Mouse (Mus musculus) embryonic facial prominence, embryonic 12.5 days (tissue): Measurements from ENCODE around the gene Arhgef3. TPM values are rescaled to one million over a fixed set of nuclear protein-coding genes. Genes with fewer than 3 reads are reported as not detected.

Experiments used
- ATAC-seq: fragments of 200-750 bp; cut with Nextera tagmentation; 2 replicates; pipeline ENCODE4 v1.8.0; 2017; ENCODE audit not compliant: insufficient number of reproducible peaks, insufficient read depth, low FRiP score, low TSS enrichment
- H3K27ac ChIP-seq: fragments of 300-500 bp; sonication (generic); 2 replicates; pipeline ENCODE4 v1.5.1; 2016; ENCODE audit warnings: mild to moderate bottlenecking
- H3K27me3 ChIP-seq: fragments of 300-500 bp; sonication (generic); 2 replicates; pipeline ENCODE4 v1.6.1; 2016; ENCODE audit warnings: mild to moderate bottlenecking, moderate library complexity
- H3K36me3 ChIP-seq: fragments of 300-500 bp; sonication (generic); 2 replicates; pipeline ENCODE4 v1.6.1; 2016; ENCODE audit warnings: mild to moderate bottlenecking
- H3K4me1 ChIP-seq: fragments of 300-500 bp; sonication (generic); 2 replicates; pipeline ENCODE4 v1.6.1; 2016
- H3K4me2 ChIP-seq: fragments of 300-500 bp; sonication (generic); replicated peaks from 2 replicates; pipeline ENCODE4 v1.6.1; 2016; ENCODE audit warnings: mild to moderate bottlenecking, moderate library complexity
- H3K4me3 ChIP-seq: fragments of 300-500 bp; sonication (generic); 2 replicates; pipeline ENCODE4 v1.5.1; 2016; ENCODE audit warnings: mild to moderate bottlenecking
- H3K9ac ChIP-seq: fragments of 300-500 bp; sonication (generic); 2 replicates; pipeline ENCODE4 v1.6.1; 2016; ENCODE audit warnings: mild to moderate bottlenecking, moderate library complexity
- H3K9me3 ChIP-seq: fragments of 300-500 bp; sonication (generic); 2 replicates; pipeline ENCODE4 v1.6.1; 2016; ENCODE audit warnings: mild to moderate bottlenecking, moderate library complexity
- WGBS: fragments of 180-500 bp; shearing (Covaris S2); methylation state at CpG from one replicate; pipeline ENCODE4 v1.1.7; 2016; 5-methylcytosine and 5-hydroxymethylcytosine counted together
- polyA plus RNA-seq: library from polyadenylated mRNA; unstranded; fragments of >200 nt; fragmentation: Nextera tagmentation; extraction: Ambion mirVana; gene quantifications from 2 replicates; pipeline ENCODE4 v1.2.1, GENCODE M21; 2016

The Arhgef3 gene
- polyA plus RNA-seq: 8.1 and 8.4 TPM in 2 replicates

DNA sequence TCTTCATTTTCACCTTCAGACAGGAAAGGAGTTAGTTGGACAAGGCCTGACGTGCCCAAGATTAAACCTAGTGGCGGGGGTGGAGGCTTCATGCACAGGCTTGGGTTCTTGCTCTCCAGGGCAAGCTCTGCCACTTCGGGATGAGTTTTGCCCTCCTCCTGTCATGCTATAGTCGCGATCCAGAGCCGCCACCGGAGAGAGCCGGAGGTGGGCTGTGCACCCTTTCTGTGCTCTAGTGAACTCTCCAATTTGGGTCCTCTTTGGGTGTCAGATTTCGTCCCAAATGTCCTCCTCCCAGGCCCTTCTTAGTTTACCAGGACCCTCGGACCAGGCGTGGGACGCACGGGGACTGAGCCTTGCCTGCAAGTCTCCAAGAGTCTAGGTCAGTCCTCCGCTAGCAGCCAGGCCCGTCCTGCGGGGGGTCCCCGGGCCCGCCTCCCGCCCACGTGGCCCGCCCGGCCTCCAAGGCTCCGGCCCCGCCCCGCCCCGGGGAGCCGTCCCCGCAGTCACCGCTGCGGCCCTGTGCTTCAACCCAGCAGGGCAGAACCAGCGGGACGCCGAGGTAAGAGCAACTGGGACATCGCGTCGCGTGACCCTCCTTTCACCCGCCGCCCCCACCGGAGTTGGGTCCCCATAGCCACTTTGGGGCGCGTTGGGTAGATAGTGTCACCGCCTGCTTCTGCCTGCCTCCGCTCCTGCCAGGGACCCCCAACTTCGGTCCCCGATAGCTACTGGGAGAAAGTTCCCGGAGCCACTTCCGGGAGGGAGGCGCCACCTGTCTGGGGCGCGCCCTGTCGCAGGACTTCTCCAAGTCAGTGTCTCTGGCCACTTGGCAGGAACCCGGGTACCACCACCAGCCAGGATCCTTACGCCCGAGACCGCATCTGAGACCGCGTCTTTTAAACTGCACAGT is at the start of gene Arhgef3:
Arhgef3 (plus strand) TSS at position 538 of the 913 bp plus-strand sequence.
- Histone ChIP-seq H3K9ac (peak within 1 kb of the TSS; percentile 50), H3K36me3 (no peaks in the 10 kb centered on the region), H3K27me3 (peaks cover 33% of the 10 kb centered on the region), H3K27ac (no peak within 1 kb of the TSS), H3K4me3 (peak within 1 kb of the TSS; percentile 55), H3K4me2 (peak within 1 kb of the TSS; percentile 98), H3K4me1 (0 out of 2 replicates have a peak, but pooled peaks cover 4% of the 10 kb centered on the region), H3K9me3 (no peaks in the 10 kb centered on the region)
- WGBS: under 1% methylated on average over 58 of the region's 58 CpGs
- peak; percentile 67; the same call in 1 of the 2 replicates for ATAC-seq

DNA sequence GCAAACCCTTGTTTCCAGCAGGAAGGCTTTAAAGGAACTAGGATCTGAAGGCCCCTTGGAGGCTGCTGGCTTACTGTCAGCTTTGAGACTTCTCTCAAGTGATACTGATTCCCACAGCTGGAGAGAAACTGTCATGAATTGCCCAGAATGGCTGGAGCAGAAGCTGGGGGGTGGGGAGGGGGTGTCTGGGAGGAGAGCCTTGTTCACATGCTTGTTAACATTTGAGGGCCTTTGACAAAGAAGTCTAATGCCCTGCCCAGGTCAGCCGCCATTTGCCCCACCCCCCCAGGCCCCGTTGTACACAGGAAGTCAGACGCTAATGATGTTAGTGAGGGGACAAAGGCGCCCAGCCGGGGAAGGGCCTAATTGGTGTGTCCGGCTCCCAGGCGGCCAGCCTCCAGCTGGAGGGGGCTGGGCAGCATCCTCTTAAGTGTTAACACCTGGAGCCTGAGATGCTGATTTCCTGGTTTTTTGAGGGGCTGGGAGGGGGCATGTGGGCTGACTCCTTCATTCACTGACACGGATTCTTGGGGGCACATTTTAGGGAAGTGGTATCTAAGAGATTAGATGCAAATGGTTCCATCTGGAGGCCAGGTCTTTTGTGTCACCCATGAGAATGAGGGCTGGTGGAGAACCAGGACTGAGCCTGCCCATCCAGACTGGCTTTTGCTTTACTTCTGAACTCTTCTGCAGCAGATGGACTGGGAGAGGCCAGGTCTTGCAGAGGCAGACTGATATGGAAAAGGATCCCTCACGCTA is 48.3 kb upstream of the Arhgef3 start:
- H3K36me3 ChIP-seq: no peaks in the 10 kb centered on the region
- no peaks in the 10 kb centered on the region for H3K9me3 ChIP-seq
- peak overlapping the region; percentile 21 for H3K4me2 ChIP-seq
- no peak overlapping the region for H3K4me3 ChIP-seq
- 5% methylated on average over 9 of the region's 9 CpGs for WGBS
- peaks cover 86% of the 10 kb centered on the region for H3K4me1 ChIP-seq
- no peak overlapping the region for H3K9ac ChIP-seq
- H3K27ac ChIP-seq: peak overlapping the region; percentile 90
- ATAC-seq: peak; percentile 37; the same call in 1 of the 2 replicates
- H3K27me3 ChIP-seq: no peaks in the 10 kb centered on the region

- no peak overlapping the region for H3K9ac ChIP-seq
- no peaks in the 10 kb centered on the region for H3K36me3 ChIP-seq
- no peak overlapping the region for H3K4me3 ChIP-seq
- H3K27ac ChIP-seq: peak overlapping the region; percentile 90
- no peaks in the 10 kb centered on the region for H3K9me3 ChIP-seq
- WGBS: 12% methylated on average over 6 of the region's 6 CpGs
- H3K4me2 ChIP-seq: peak overlapping the region; percentile 24
- peaks cover 89% of the 10 kb centered on the region for H3K4me1 ChIP-seq
- no peaks in the 10 kb centered on the region for H3K27me3 ChIP-seq
- ATAC-seq: peak; percentile 18; the same call in 1 of the 2 replicates
Observed at GRCm38 (mm10) chr14:27067866-27068271, 46.8 kb upstream of the Arhgef3 start.

DNA sequence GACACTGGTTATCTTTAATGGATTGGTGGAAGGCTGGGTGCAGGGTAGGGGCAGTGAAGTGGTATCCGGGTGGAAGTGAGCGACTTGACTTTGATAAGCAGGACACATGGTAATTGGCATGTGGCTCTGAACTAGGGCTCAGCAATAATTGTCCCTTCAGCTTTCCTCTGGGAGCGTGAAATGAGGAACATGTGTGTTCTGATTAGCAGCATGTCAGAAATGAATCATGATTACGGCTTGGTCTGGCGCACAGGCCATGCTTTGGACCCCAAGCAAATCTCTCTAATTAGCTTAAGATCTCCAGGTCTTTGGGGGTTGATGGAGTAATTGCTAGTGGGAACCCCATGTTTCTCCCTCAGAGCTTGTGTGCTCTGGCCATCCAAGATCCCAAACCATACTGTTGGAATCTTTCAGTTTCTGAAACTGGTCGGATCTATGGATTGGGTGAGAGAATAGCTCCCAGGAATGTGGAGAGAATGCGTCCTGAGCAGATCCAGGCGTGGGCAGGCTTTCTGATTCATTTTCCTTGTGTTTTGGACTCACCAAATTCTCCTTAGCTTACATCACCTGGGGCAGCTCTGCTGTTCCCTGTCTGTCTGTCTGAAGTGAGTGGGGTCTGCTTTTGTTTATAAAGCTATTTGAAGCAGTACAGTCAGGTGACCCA is 45.1 kb upstream of the Arhgef3 start:
- Histone ChIP-seq H3K9ac (no peak overlapping the region), H3K4me1 (peaks cover 95% of the 10 kb centered on the region), H3K36me3 (no peaks in the 10 kb centered on the region), H3K27me3 (no peaks in the 10 kb centered on the region), H3K9me3 (no peaks in the 10 kb centered on the region), H3K4me2 (no peak overlapping the region; the same call in 1 of the 2 replicates), H3K27ac (peak overlapping the region; percentile 90), H3K4me3 (no peak overlapping the region)
- 15% methylated on average over 8 of the region's 8 CpGs for WGBS
- no peak for ATAC-seq

- H3K4me1 ChIP-seq: peaks cover 98% of the 10 kb centered on the region
- no peak overlapping the region for H3K4me3 ChIP-seq
- H3K36me3 ChIP-seq: no peaks in the 10 kb centered on the region
- H3K4me2 ChIP-seq: no peak overlapping the region; the same call in 1 of the 2 replicates
- no peaks in the 10 kb centered on the region for H3K27me3 ChIP-seq
- WGBS: 13% methylated on average over 3 of the region's 3 CpGs
- H3K27ac ChIP-seq: peak overlapping the region; percentile 90
- no peak for ATAC-seq
- no peaks in the 10 kb centered on the region for H3K9me3 ChIP-seq
- no peak overlapping the region for H3K9ac ChIP-seq
Observed at GRCm38 (mm10) chr14:27070128-27070527, 44.6 kb upstream of the Arhgef3 start.

DNA sequence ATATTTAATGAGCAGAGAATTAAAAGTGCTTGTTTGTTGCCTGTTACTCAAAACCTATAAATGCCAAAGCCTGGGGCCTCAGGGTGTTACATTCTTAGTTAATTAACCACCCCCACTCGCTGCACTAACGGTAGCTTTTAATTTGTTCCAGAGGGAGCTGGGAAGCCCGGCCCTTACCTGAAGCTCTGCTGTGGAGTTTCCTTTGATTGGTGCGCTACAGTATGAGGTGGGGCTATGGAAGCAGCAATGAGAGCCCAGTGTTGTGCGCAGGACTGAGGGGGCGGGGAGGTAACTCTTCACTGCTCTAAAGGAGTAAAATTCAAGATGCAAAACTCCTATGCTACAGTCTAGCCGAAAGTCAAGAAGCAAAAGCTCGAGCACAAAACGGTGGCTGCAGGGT is 43.9 kb upstream of the Arhgef3 start:
- 0 out of 2 replicates have a peak, but pooled peaks have one; percentile 19 for ATAC-seq
- no peaks in the 10 kb centered on the region for H3K27me3 ChIP-seq
- H3K27ac ChIP-seq: peak overlapping the region; percentile 90
- H3K4me3 ChIP-seq: no peak overlapping the region
- peaks cover 98% of the 10 kb centered on the region for H3K4me1 ChIP-seq
- H3K4me2 ChIP-seq: peak overlapping the region; percentile 11; the same call in 1 of the 2 replicates
- no peaks in the 10 kb centered on the region for H3K9me3 ChIP-seq
- no peaks in the 10 kb centered on the region for H3K36me3 ChIP-seq
- no peak overlapping the region for H3K9ac ChIP-seq
- WGBS: 5% methylated on average over 9 of the region's 9 CpGs

- no peak overlapping the region for H3K4me2 ChIP-seq
- no peak for ATAC-seq
- H3K27ac ChIP-seq: no peak overlapping the region
- peaks cover 3% of the 10 kb centered on the region; the same call in 1 of the 2 replicates for H3K36me3 ChIP-seq
- H3K9ac ChIP-seq: no peak overlapping the region
- no peaks in the 10 kb centered on the region for H3K27me3 ChIP-seq
- no peaks in the 10 kb centered on the region for H3K9me3 ChIP-seq
- H3K4me3 ChIP-seq: no peak overlapping the region
- H3K4me1 ChIP-seq: peaks cover 92% of the 10 kb centered on the region
- 5% methylated on average over 3 of the region's 3 CpGs for WGBS
Observed at GRCm38 (mm10) chr14:27071985-27072384, 42.7 kb upstream of the Arhgef3 start.

DNA sequence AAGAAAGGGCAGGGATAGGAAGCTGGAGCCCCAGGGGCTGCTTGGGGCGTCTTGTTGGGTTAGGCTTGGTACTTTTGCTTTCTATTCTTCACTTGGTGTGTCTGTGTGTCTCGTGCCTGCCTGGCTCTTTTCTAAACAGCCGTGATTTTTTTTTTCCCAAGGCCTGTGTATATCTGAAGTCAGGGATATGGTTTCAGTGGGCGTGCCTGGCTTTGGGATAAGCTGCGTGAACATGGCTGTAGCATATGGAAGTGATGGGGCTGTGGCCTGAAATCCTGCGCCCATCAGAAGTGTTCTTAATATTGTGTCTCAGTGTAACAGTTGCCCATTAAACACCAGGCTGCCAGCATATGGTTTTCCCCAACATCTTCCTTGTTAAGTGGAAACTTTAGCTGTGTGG is 39.6 kb upstream of the Arhgef3 start:
- Histone ChIP-seq H3K9ac (no peak overlapping the region), H3K4me2 (0 out of 2 replicates have a peak overlapping the region, but pooled peaks have one; percentile 3), H3K4me1 (peaks cover 62% of the 10 kb centered on the region), H3K36me3 (peaks cover 9% of the 10 kb centered on the region), H3K27me3 (no peaks in the 10 kb centered on the region), H3K4me3 (no peak overlapping the region), H3K27ac (peak overlapping the region; percentile 80), H3K9me3 (no peaks in the 10 kb centered on the region)
- ATAC-seq: no peak
- 25% methylated on average over 6 of the region's 6 CpGs for WGBS

- H3K9ac ChIP-seq: no peak overlapping the region
- no peaks in the 10 kb centered on the region for H3K9me3 ChIP-seq
- H3K4me3 ChIP-seq: no peak overlapping the region
- H3K36me3 ChIP-seq: peaks cover 9% of the 10 kb centered on the region
- no peak for ATAC-seq
- H3K4me1 ChIP-seq: peaks cover 53% of the 10 kb centered on the region
- H3K27me3 ChIP-seq: no peaks in the 10 kb centered on the region
- H3K27ac ChIP-seq: peak overlapping the region; percentile 80; the same call in 1 of the 2 replicates
- 70% methylated on average over 8 of the region's 8 CpGs for WGBS
- H3K4me2 ChIP-seq: no peak overlapping the region
Observed at GRCm38 (mm10) chr14:27075909-27076521, 38.7 kb upstream of the Arhgef3 start.

GRCm38 (mm10) chr14:27076522-27076920 is 38.2 kb upstream of the Arhgef3 start:
- 71% methylated on average over 2 of the region's 2 CpGs for WGBS
- Histone ChIP-seq H3K36me3 (peaks cover 9% of the 10 kb centered on the region), H3K9ac (no peak overlapping the region), H3K27me3 (no peaks in the 10 kb centered on the region), H3K4me1 (peaks cover 48% of the 10 kb centered on the region), H3K4me2 (no peak overlapping the region), H3K9me3 (no peaks in the 10 kb centered on the region), H3K27ac (0 out of 2 replicates have a peak overlapping the region, but pooled peaks have one; percentile 80), H3K4me3 (no peak overlapping the region)
- ATAC-seq: no peak
